Mouse (Mus musculus) heart, postnatal 0 days (tissue): ENCODE measurements at regions not wholly inside any gene's neighbourhood (a gene's known extent, or its start where the extent isn't known, plus 50 kb on each side); places are given as distances from the start of the nearest gene placed in this dataset.

ENCODE experiments used
- CTCF ChIP-seq: IDR thresholded peaks from 2 replicates; pipeline ENCODE4 v1.5.1; 2016; ENCODE audit warnings: antibody characterized with exemption, control low read depth, low read depth
- EP300 ChIP-seq: IDR thresholded peaks from 2 replicates; pipeline ENCODE4 v1.6.1; 2016; ENCODE audit warnings: antibody characterized with exemption, low read depth

GRCm38 (mm10) chr8:49282401-49282800 lies 438.6 kb upstream of the Tenm3 start:
- TF ChIP-seq CTCF (no peak), EP300 (no peak)
